Mouse (Mus musculus) subcutaneous adipose tissue, adult 2 months (tissue): ENCODE measurements around the gene Polr3k. TPM values are rescaled to one million over a fixed set of nuclear protein-coding genes. Genes with fewer than 3 reads are reported as not detected.

ENCODE experiments used
- polyA plus RNA-seq: library from polyadenylated mRNA; depleted of rRNA; stranded (reverse); fragments of >200 nt; gene quantifications from 2 replicates; pipeline ENCODE4 v1.2.3, GENCODE M21; 2012; ENCODE audit warnings: low replicate concordance; rRNA removed

Gene Polr3k
- polyA plus RNA-seq, result 6.4 and 8.5 TPM in 2 replicates

GRCm38 (mm10) chr2:181863791-181864535, at the start of gene Polr3k:
Gene Polr3k, plus strand, starts transcription at chr2:181864337.

GRCm38 (mm10) chr2:181837372-181838292, 26.5 kb upstream of the Polr3k start, which contains the start of gene Pcmtd2:
Gene Pcmtd2, plus strand, starts transcription at chr2:181837854.

Other genes starting within 250 kb of the Polr3k start
- 0.18 TPM in 1 of 2 replicates, not detected in the other for gene Gm29797, start 207.3 kb upstream of the Polr3k start, polyA plus RNA-seq
- 119 and 168 TPM in 2 replicates for gene Sox18, start 192.7 kb upstream of the Polr3k start, polyA plus RNA-seq
- 14.7 and 37.5 TPM in 2 replicates for gene Tcea2, start 184.0 kb upstream of the Polr3k start, polyA plus RNA-seq
- gene Rgs19, start 170.4 kb upstream of the Polr3k start, polyA plus RNA-seq, result 110 and 123 TPM in 2 replicates
- not detected in 2 replicates for gene Lkaaear1, start 165.9 kb upstream of the Polr3k start, polyA plus RNA-seq
- 0.21 and 0.55 TPM in 2 replicates for gene Oprl1, start 149.3 kb upstream of the Polr3k start, polyA plus RNA-seq
- not detected in 2 replicates for gene Myt1, start 101.0 kb upstream of the Polr3k start, polyA plus RNA-seq
- 27.4 and 35.0 TPM in 2 replicates for gene Pcmtd2, start 26.5 kb upstream of the Polr3k start, polyA plus RNA-seq
- gene Gm14496, start 126.8 kb downstream of the Polr3k start, polyA plus RNA-seq, result not detected in 2 replicates